Mouse (Mus musculus) lung, postnatal 36 days (tissue): ENCODE results near the gene Dab1.

Experiments used
- DNase-seq: peaks from one replicate; pipeline ENCODE4 v3.0.0; 2022; ENCODE audit warnings: mixed read lengths

The Dab1 gene

GRCm38 (mm10) chr4:103702137-103702536 lies 83.0 kb downstream of the Dab1 start:
- DNase-seq, result peak; percentile 7

GRCm38 (mm10) chr4:103704477-103704876 lies 85.3 kb downstream of the Dab1 start:
- no peak for DNase-seq

GRCm38 (mm10) chr4:103706501-103706900 lies 87.3 kb downstream of the Dab1 start:
- DNase-seq, result no peak

GRCm38 (mm10) chr4:103707140-103707539 lies 88.0 kb downstream of the Dab1 start:
- no peak for DNase-seq

GRCm38 (mm10) chr4:103711353-103711752 lies 92.2 kb downstream of the Dab1 start:
- no peak for DNase-seq

GRCm38 (mm10) chr4:103713921-103714320 lies 94.8 kb downstream of the Dab1 start:
- DNase-seq, result no peak

GRCm38 (mm10) chr4:103714991-103715390 lies 95.8 kb downstream of the Dab1 start:
- no peak for DNase-seq

GRCm38 (mm10) chr4:103715568-103715967 lies 96.4 kb downstream of the Dab1 start:
- no peak for DNase-seq

GRCm38 (mm10) chr4:103722738-103723137 lies 103.6 kb downstream of the Dab1 start:
- DNase-seq, result no peak

- no peak for DNase-seq
Measured at GRCm38 (mm10) chr4:103726486-103726885, 107.3 kb downstream of the Dab1 start.

- no peak for DNase-seq
Measured at GRCm38 (mm10) chr4:103737185-103737584, 118.0 kb downstream of the Dab1 start.

GRCm38 (mm10) chr4:103751249-103751855 lies 132.2 kb downstream of the Dab1 start:
- no peak for DNase-seq

- no peak for DNase-seq
Measured at GRCm38 (mm10) chr4:103754561-103754960, 135.4 kb downstream of the Dab1 start.

GRCm38 (mm10) chr4:103757241-103757640 lies 138.1 kb downstream of the Dab1 start:
- no peak for DNase-seq

- DNase-seq, result no peak
Measured at GRCm38 (mm10) chr4:103762416-103762815, 143.3 kb downstream of the Dab1 start.

- peak; percentile 1 for DNase-seq
Measured at GRCm38 (mm10) chr4:103775712-103776111, 156.6 kb downstream of the Dab1 start.

GRCm38 (mm10) chr4:103781398-103781797 lies 162.2 kb downstream of the Dab1 start:
- DNase-seq, result peak; percentile 83

- no peak for DNase-seq
Measured at GRCm38 (mm10) chr4:103783561-103784247, 164.5 kb downstream of the Dab1 start.

- no peak for DNase-seq
Measured at GRCm38 (mm10) chr4:103793589-103794312, 174.6 kb downstream of the Dab1 start.

GRCm38 (mm10) chr4:103796416-103796815 lies 177.3 kb downstream of the Dab1 start:
- no peak for DNase-seq

- no peak for DNase-seq
Measured at GRCm38 (mm10) chr4:103802439-103802838, 183.3 kb downstream of the Dab1 start.

GRCm38 (mm10) chr4:103804461-103804860 lies 185.3 kb downstream of the Dab1 start:
- no peak for DNase-seq

- DNase-seq, result no peak
Measured at GRCm38 (mm10) chr4:103822669-103823068, 203.5 kb downstream of the Dab1 start.

- DNase-seq, result no peak
Measured at GRCm38 (mm10) chr4:103838377-103838776, 219.2 kb downstream of the Dab1 start.
